Mouse (Mus musculus) G1E-ER4 (cell line): Measurements from ENCODE around the gene Nup107. TPM values are rescaled to one million over a fixed set of nuclear protein-coding genes. Genes with fewer than 3 reads are reported as not detected.
A peak's percentile ranks its signal among the peaks of the same experiment; 100 is the strongest.

ENCODE experiments used
- GATA1 ChIP-seq: IDR thresholded peaks from one replicate; pipeline ENCODE4 v1.8.0; 2012; ENCODE audit warnings: low read length, inconsistent platforms
- polyA plus RNA-seq: library from polyadenylated mRNA; stranded (reverse); fragments of >175 nt; gene quantifications from 2 replicates; pipeline ENCODE4 v1.2.3, GENCODE M21; 2012

The Nup107 gene
- polyA plus RNA-seq, 1 experiment = 78.1 TPM

- no peak for TF ChIP-seq GATA1
Measured at GRCm38 (mm10) chr10:117812501-117812900, 20.0 kb upstream of the Nup107 start.

DNA sequence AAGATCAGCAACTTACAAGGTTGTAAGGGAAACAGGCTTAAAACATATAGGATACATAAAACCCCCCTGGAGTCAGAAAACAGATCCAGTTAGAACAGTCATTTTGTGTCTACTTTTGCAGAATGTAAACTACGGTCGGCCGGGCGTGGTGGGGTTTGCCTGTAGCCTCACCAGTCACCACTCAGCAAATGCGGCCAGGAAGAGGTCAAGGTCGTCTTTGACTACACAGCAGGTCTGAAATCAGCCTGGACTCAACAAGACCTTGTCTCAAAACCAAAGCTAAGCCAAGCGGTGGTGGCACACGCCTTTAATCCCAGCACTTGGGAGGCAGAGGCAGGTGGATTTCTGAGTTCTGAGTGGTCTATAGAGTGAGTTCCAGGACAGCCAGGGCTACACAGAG is 19.1 kb upstream of the Nup107 start:
- TF ChIP-seq GATA1 = no peak

DNA sequence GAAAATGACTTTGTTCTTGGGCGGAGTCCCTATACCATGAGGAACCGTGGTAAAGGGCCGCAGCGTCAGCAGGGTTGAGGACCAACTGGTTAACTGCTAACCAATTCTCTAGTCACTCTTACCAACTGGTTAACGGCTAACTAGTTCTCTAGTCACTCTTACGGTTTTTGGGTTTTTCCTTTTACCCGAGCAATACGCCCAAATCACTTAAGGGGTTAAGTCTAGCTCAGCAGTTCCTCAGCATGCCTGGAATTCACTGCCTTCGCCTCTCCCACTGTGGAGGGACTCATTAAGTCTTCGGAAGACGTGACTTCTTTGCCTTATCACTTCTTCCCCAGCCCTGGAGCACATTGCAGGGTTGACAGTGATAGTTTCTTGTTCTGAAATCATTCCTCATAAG is 18.0 kb upstream of the Nup107 start:
- no peak for TF ChIP-seq GATA1

- no peak for TF ChIP-seq GATA1
Measured at GRCm38 (mm10) chr10:117808068-117808467, 15.6 kb upstream of the Nup107 start.

DNA sequence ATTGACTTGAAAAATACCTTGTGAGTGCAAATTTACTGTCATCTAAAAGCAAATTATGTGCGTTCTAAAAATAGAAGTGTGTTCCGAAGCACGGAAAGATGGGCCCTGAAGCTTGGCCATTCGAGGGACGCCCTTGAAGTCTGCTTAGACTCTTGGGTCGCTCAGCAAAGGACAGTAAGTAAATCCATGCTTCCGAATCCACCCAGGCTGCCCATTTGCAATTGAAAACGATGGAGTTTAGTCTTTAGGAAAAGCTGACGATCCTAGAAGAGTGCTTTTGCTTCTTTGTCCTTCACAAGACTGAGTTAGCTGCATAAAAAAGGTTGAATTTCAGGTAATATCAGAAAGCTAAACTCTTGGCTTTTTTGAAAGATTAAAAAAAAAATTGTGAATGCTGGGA is 13.4 kb upstream of the Nup107 start:
- no peak for TF ChIP-seq GATA1

DNA sequence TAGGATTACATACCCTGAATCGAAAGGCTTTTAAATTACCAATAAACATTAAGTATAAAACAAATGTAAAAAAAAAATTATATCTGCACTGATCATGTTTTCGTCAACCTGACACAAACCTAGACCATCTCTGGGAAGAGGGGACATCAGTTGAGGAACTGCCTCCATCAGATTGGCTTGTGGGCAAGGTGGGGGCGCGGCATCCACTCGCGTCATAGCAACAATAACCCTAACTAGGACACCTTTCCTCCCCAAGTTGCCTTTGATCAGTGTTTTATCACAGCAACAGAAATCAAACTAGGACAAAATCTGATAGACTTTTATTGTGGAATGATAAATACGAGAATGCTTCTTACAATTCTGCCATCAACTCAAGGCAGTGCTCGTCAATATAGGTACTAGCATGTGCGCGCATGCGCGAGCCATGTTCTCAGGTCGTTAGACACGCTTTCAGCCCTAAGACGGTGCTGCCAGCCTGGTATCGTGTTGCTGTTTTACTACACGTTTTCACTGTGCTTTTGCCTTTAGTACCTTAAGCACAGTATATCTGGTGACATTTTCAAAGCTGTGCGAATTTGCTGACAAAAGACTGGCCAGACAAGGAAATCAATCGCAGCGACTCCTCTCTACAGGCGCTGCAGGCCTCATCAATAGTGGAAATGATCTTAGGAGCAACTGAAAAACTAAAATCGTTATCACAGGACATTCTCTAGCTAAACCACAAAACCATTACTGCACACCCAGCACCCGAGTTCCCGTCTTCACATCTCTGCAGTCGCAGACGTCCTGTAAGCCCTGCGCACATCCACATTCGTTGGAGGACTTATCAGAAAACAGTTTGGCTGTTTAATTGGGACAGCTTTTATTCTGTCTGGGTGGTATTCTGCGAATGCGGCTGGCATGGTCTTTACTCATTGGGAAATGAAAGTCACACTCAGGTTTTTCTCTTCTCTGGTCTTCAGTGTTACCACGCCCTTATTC is 11.7 kb upstream of the Nup107 start:
- peak; percentile 36 for TF ChIP-seq GATA1

DNA sequence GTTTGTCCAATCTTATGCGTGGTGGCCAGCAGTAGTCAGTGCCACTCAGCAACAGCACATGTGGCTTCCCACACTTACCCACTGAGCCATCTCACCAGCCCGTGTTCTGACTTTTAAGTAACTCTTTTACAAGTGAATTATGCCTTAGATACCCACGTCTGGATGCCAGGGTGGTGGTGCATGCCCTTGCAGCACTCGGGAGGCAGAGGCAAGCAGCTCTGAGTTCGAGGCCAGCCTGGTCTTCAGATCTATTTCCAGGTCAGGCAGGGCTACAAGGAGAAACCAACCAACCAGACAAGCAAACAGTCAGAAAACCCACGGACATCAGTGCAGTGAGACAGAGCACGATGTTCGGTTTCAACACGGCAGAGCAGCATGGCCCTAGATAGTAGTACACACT is 9.4 kb upstream of the Nup107 start:
- no peak for TF ChIP-seq GATA1

DNA sequence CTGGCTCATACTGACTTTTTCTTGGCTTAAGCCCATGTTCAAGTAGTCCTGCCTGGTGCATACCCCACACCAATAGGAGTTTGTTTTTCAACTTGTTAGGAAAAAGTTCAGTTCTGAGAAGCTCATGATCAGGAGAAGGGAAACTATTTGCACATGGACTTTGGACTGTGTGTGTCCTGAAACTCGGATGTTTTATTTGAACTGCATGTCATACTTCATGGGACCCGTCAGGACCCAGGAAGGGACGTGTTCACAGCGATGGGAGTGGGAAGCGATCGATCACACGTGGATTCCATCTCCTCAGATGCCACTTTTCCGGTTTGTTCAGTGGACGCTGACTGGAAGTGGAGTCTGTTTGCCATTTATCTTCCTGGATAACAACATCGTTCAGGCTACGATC is 7.3 kb upstream of the Nup107 start:
- TF ChIP-seq GATA1 = no peak

DNA sequence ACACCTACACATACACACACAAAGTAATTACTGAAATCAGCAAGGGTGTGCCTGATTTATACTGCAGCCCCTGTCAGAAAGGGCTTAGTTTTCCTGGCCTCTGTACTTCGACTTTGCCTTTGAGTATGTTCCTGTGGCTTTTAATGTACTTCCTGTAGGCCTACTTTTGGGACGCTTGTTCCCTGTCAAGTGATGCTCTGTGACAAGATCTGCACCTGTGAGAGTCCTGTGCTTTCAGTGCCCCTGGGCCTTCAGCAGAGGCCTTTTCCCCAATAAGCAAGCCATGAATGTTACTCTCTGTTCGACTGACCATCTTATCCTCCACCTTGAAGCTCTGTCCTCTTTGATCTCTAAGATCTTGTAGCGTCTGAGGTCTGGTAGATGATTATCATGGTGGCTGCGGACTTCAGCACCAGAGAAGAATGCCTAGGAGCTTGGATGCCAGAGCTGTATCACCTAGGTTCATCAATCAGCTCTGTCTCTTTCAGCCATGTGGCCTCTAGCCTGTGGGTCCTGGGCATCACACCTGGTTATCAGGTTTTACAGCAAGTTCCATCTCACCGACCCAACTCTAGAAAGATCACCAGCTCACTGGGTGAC is 6.0 kb upstream of the Nup107 start:
- no peak for TF ChIP-seq GATA1

- no peak for TF ChIP-seq GATA1
Measured at GRCm38 (mm10) chr10:117797684-117798083, 5.2 kb upstream of the Nup107 start.

- TF ChIP-seq GATA1 = no peak
Measured at GRCm38 (mm10) chr10:117797106-117797505, 4.6 kb upstream of the Nup107 start.

GRCm38 (mm10) chr10:117796181-117796580 is 3.7 kb upstream of the Nup107 start:
- no peak for TF ChIP-seq GATA1

- no peak for TF ChIP-seq GATA1
Measured at GRCm38 (mm10) chr10:117795206-117795605, 2.7 kb upstream of the Nup107 start.

GRCm38 (mm10) chr10:117793436-117794030 is 1.0 kb upstream of the Nup107 start:
- no peak for TF ChIP-seq GATA1

GRCm38 (mm10) chr10:117791171-117791470 is 1.4 kb downstream of the Nup107 start:
- no peak for TF ChIP-seq GATA1

- no peak for TF ChIP-seq GATA1
Measured at GRCm38 (mm10) chr10:117790421-117791170, 1.9 kb downstream of the Nup107 start.
